Mouse (Mus musculus): ENCODE results near the gene Cebpb.

GRCm38 (mm10) chr2:167678600-167678999 is 10.1 kb upstream of the Cebpb start:
- TF ChIP-seq CTCF (IDR thresholded peaks at IDR 0.05; ENCODE audit: low read depth, low read length) (peak; percentile 66; the same call in 1 of the 2 replicates), POLR2A (IDR thresholded peaks at IDR 0.05; ENCODE audit: borderline replicate concordance, low read depth, low read length) (no peak)
